Mouse (Mus musculus): ENCODE results near the gene Sprn.
"Not testable (repeated sequence)": the region's sequence is repeated elsewhere in the genome, so short reads cannot be mapped to it uniquely, and the experiment has no call there.

Sprn gene

DNA sequence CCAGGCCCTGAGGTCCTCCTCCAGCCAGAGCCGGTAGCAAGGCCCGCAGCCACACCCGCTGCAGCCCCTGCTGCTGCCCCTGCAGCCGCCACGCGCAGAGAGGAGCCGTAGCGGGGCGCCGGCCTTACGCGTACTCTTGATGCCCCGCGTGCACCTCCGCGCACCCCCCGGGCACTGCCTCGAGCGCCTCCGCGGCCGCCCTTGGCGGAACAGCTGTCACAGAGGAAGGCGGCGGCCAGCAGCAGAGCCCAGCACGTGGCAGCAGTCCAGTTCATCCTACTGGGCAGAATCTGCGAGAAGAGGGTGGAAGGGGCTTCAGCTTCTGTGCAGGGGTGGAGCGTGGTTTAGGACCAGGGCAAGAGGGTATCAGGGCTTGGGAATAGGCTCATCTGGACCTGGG is 1.3 kb downstream of the Sprn start:
- in situ Hi-C loops (cut with MboI, MseI) = no loop called here

DNA sequence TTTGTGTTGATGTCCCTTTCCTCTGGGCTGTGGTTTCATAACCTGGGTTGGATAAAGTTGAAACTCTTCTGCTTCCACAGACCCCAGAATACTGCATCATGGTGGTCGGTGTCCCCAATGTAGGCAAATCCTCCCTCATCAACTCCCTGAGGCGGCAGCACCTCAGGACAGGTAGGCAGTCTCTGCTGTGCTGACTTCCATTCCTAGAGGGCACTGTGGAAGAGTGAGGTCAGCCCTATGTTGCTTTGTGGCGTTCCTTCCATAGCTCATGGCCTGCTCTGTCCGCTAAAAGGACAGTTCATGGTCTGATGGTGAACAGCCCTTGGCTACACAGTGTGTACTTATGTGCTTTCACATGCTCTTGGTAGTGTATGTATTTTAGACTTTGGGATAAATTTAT is 10.1 kb downstream of the Sprn start:
- in situ Hi-C loops (cut with MboI, MseI) = no loop called here

DNA sequence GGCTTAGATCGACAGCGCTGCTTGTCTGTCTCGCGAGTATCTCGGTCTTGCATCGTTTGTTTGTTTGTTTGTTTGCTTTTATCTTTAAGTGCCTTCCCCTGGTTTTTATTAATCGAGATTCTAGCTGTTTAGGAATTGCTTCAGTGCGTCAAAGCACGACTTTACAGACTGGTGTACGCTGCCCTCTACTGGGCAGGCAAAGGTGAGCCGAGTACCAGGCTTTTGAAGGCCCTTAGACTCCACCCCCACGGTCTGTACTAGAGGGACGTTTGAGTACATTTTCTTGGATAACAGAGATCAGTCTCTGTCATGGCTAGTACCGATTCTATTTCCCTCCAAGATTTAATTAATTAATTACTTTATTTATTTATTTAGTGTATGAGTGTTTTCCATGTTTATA is 13.3 kb downstream of the Sprn start:
- in situ Hi-C loops (cut with MboI, MseI) = no loop called here

GRCm38 (mm10) chr7:140138021-140138310 is 16.7 kb downstream of the Sprn start:
- in situ Hi-C loops (cut with MboI, MseI) = loop anchor here (5.0 kb wide), 1 partner anchor 56 kb away; the partner anchor contains the start of gene Caly

GRCm38 (mm10) chr7:140137135-140138020 is 17.3 kb downstream of the Sprn start, which contains the start of gene Mtg1:
TSS of gene Mtg1 (plus strand) at chr7:140137564.
- in situ Hi-C loops (cut with MboI, MseI) = loop anchor here (5.0 kb wide), 1 partner anchor 55 kb away; the partner anchor contains the start of gene Caly

DNA sequence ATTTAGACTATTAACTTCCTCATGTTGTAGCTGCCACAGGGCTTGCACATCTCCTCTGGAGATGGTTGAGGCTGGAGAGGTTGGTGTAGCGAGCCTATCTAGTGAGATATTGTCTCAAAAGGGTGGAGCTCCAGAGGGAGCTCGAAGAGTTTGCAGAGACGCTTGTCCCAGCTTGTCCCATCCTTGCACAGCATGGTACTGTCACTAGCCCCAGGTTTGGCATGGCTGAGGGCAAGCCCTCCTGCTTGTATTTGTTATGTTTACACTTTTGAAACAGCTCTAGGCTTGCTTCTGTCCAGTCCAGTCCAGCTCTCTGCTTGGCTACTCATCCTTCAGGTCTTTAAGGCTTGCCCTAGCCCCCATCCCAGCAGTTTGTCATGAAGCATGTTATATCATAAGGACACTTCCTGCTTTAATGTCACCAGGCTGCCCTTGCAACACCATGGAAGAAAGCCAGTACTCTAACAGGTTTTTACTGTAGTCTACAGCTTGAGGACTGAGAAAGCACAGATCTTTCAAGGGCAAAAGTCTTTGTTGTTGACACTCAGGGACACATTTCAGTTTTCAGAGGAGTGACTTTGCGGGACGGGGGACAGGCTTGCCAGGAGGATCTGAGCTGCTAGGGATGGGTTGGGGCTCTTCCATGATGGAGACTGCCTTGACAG is 19.4 kb downstream of the Sprn start:
- in situ Hi-C loops (cut with MboI, MseI) = loop anchor here (5.0 kb wide), 1 partner anchor 53 kb away; the partner anchor contains the start of gene Caly

- in situ Hi-C loops (cut with MboI, MseI) = not testable (repeated sequence)
Measured at GRCm38 (mm10) chr7:140134033-140134432, 20.6 kb downstream of the Sprn start.

DNA sequence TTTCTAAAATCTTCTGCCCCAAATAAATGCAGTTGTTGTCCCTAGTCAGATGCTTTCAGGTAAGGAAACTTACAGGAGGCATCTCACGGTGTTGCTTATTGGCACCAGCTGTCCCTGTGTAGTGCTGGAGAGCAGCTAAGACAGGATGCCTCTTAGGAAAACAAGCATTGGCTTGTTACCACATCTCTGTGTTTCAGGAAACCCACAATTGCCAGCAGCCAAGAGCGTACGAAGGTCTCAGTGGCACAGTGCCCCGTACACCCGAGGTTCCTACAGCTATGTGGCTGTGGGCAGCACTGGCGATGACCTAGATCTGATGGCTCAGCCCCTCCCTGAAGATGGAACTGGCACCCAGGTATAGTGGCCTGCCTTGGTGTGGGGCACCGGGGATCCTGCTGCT is 22.5 kb downstream of the Sprn start:
- in situ Hi-C loops (cut with MboI, MseI) = not testable (repeated sequence)

DNA sequence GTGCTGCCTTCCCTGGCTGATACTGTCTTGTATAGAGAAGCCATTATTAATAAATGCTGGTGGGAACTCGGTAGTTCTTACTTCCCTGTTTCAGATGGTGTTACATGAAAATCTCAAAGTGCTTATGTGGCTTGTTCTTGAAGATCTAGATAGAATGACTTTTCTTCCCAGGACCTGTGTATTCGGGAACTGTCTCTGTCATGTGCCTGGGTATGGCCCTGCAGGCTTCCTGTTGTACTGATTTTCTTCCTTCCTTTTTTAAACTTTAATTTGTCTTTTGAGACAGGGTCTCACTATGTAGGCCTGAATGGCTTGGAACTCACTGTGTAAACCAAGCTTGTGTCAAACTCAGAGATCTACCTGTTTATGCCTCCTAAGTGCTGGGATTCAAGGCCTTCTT is 26.8 kb downstream of the Sprn start:
- in situ Hi-C loops (cut with MboI, MseI) = no loop called here

- in situ Hi-C loops (cut with MboI, MseI) = no loop called here
Measured at GRCm38 (mm10) chr7:140126934-140127333, 27.7 kb downstream of the Sprn start.

DNA sequence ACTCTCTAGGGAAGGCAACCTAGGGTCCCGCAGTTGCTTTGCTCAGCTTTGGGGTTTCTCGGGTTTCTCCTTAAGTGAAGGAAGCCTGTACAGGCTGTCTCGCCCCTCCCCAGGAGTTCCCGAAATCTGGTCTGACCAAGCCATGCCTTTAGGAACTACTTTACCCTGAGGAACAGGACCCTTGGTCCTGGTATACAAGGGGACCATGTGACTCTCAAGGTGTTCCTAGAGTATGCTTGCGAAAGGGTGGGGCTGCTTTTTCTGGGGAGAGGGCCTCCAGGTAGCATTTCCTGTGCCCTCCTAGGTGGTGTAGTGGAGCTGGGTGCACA is 28.7 kb downstream of the Sprn start:
- in situ Hi-C loops (cut with MboI, MseI) = no loop called here

DNA sequence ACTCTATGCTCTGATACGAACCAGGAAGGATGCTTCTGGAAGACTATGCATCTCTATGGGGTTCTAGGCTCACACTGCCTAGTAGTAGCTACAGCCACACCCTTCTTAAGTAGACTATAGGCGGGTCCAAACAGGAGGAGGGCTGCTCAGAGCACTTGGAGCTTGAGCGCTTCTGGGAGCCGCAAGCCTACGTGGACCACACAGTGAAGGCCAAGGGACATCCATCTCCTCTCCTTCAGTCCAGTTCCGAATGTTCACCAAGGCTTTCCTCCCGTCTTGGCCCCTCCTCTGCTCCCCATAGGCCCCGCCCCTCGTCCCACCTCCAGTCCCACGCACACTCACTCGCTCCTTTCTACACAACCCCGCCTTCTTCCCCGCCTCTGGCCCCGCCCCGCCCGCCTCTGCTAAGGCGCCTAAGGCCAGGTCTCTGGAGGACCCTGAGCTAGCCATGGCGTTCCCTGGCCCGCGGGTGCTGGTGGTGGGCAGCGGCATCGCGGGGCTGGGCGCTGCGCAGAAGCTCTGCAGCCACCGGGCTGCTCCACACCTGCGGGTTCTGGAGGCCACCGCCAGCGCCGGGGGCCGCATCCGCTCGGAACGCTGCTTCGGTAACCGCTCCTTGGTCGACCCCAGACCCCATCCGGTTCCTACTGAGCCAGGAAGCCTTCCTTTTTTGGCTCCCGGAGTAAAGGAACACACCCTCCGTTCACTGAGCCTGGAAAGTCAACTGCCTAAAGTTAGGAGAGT is 29.2 kb downstream of the Sprn start:
- in situ Hi-C loops (cut with MboI, MseI) = no loop called here

- in situ Hi-C loops (cut with MboI, MseI) = no loop called here
Measured at GRCm38 (mm10) chr7:140124382-140124781, 30.3 kb downstream of the Sprn start.

DNA sequence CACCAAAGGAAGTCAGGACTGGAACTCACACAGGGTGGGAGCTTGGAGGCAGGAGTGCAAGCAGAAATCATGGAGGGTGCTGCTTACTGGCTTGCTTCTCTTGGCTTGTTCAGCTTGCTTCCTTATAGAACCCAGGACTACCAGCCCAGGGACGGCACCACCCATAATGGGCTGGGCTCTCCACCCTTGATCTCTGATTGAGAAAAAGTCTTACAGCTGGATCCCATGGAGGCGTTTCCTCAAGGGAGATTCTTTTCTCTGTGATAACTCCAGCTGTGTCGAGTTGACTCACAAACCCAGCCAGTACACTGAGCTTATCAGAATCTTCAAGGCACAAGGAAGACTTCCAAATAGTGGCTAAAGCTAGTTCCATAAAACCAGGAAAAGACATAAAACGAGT is 31.9 kb downstream of the Sprn start:
- in situ Hi-C loops (cut with MboI, MseI) = no loop called here

- in situ Hi-C loops (cut with MboI, MseI) = no loop called here
Measured at GRCm38 (mm10) chr7:140121338-140121910, 33.3 kb downstream of the Sprn start.

- in situ Hi-C loops (cut with MboI, MseI) = no loop called here
Measured at GRCm38 (mm10) chr7:140120484-140120883, 34.2 kb downstream of the Sprn start.

DNA sequence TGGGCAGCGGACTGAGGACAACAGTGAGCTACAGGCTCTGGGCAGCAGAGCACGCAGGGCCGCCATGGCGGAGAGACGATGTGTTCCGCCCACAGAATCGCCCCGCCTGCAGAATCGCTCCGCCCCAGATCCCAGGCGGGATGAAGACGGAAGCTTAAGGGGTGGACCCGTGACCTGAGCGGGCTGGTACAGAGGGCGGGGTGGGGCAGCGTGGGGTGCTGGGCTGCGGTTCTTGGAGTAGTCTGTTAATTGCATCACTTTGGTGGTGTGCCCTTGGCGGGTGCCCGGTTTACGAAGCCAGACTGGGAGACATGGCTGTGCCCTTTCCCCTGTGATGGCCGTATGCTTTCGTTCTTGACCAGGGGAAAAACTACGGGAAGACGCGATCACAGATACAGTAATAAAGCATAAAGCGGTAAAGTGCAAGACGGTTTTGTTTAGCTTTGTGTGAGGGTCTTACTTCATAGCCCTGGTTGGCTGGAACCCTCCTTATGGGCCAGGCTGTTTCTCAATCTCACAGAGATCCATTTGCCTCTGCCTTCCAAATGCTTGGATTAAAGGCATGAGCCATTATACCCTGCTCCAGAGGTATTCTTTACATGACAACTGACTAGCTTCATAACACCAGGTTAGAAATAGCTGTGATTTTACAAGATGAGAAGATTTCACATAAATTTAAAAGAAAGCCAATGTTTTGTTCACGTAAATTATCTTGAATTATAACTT is 38.2 kb downstream of the Sprn start, which contains the start of gene Echs1:
Echs1 (minus strand) TSS at position 148 of the 726 bp plus-strand sequence.
- in situ Hi-C loops (cut with MboI, MseI) = no loop called here

DNA sequence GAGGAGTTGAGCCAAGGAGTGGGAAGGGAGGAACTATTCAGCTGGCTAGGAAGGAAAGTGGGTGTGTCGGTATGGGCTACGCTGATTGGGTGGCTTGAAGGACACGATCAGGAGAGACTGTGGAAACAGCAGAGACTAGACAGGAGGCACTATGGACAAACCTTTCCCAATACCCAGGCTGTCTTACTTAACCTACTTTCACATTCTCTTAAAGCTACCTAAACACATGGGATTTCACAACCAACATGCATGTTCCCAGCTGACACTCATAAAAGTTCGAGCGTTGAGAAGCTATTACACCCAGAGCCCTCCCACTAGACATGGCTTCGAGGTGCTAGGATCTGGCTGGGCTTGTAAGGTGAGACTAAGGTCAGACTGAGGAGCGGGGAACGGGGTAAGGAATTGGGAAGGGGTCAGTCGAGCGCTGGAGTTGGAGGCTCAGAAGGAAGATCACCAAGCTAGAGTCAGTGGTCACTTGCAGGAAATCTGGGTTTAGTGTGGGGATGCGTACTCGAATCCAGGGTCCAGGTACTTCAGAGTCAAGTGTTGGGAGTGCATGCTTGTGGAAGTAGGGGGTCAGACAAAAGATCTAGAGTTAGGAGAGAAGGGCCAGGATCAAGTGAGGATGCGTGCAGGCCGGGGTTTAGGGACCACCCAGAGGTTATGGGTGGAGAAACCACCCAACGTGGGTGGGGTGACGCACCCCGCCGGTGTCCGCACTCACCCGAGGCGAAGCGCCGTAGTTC is 38.9 kb downstream of the Sprn start, which contains the start of gene Paox:
Paox (plus strand) TSS at position 217 of the 746 bp plus-strand sequence.
- in situ Hi-C loops (cut with MboI, MseI) = no loop called here

DNA sequence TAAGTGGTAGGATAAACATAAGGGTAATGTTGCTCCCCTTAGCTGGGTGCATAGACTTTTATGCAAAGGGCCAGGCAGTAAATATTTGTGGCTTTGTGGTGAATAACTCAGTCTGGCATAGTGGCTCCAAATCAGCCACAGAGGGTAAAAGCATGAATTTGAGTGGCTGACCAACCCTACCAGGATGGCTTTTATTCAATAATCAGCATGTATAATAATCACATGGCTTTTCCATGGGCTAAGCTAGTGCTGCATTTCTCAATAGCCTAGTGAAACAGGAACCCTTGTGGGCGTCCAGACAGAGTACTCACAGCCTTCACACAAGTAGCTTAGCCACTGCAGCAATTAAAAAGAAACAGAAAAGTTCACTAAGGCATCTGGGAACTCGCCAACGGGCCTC is 42.7 kb downstream of the Sprn start:
- in situ Hi-C loops (cut with MboI, MseI) = no loop called here

GRCm38 (mm10) chr7:140104009-140104408 is 50.7 kb downstream of the Sprn start:
- in situ Hi-C loops (cut with MboI, MseI) = no loop called here

Data from T-helper 2 cell (primary cell).